ENCODE assay signal across 8 mouse cellular contexts in genomic region chr16:84834344-84834743, GRCm38 (mm10). TPM values are rescaled to one million over a fixed set of nuclear protein-coding genes. Genes with fewer than 3 reads are reported as not detected.
DNase-seq lines count a peak whose midpoint lies in the region; ATAC-seq and TF ChIP-seq lines count a peak whose summit lies in the region.

No protein-coding gene starts in this region.

- ATAC-seq in limb, embryonic 14.5 days (ENCODE audit: low FRiP score, low read depth): no peak; the same call in 1 of the 2 replicates
- no peak for ATAC-seq in stomach, embryonic 15.5 days (ENCODE audit: insufficient read depth, low FRiP score, low read depth)

- H3K27ac ChIP-seq in testis, adult 2 months (ENCODE audit: control insufficient read depth, insufficient read depth, low read depth, low read length): peak overlapping the region; percentile 93
- H3K27ac ChIP-seq in limb, embryonic 14.5 days (replicated peaks; ENCODE audit: low read depth, low read length): peak overlapping the region; percentile 99
- peak overlapping the region; percentile 99 for H3K27ac ChIP-seq in stomach, embryonic 15.5 days

- no peak for TF ChIP-seq POLR2A in testis, adult 2 months (IDR thresholded peaks at IDR 0.05; ENCODE audit: control insufficient read depth, low read depth, low read length)
- no peak for TF ChIP-seq POLR2A in limb, embryonic 14.5 days (IDR thresholded peaks at IDR 0.05; ENCODE audit: borderline replicate concordance, extremely low read depth, insufficient read depth, insufficient read length)

- peak; percentile 13 for DNase-seq in embryo, embryonic 11.5 days (ENCODE audit: low read depth, low spot score)
- DNase-seq in embryo, embryonic 10 days (ENCODE audit: low spot score): no peak
- no peak for DNase-seq in testis, postnatal 10 days (ENCODE audit: low spot score)
- peak; percentile 10 for DNase-seq in limb, embryonic 14.5 days (ENCODE audit: low spot score)
- DNase-seq in B cell, adult 2 months: no peak
- no peak for DNase-seq in right cerebral cortex, postnatal 4 days

- H3K4me3 ChIP-seq in testis, adult 2 months (ENCODE audit: control insufficient read depth, low read depth, low read length): peak overlapping the region; percentile 96
- peak overlapping the region; percentile 96 for H3K4me3 ChIP-seq in limb, embryonic 14.5 days (replicated peaks; ENCODE audit: low read length)
- peak overlapping the region; percentile 98 for H3K4me3 ChIP-seq in stomach, embryonic 15.5 days (replicated peaks)

- H3K27me3 ChIP-seq in testis, adult 2 months (ENCODE audit: control insufficient read depth, insufficient read depth, low read length): no peaks in the 10 kb centered on the region
- H3K27me3 ChIP-seq in limb, embryonic 14.5 days (ENCODE audit: control insufficient read depth, insufficient read depth, low read length): no peaks in the 10 kb centered on the region
- H3K27me3 ChIP-seq in stomach, embryonic 15.5 days (replicated peaks): no peaks in the 10 kb centered on the region

- peak overlapping the region; percentile 99 for H3K9ac ChIP-seq in limb, embryonic 14.5 days (ENCODE audit: low read depth, low read length, severe bottlenecking)
- H3K9ac ChIP-seq in stomach, embryonic 15.5 days: peak overlapping the region; percentile 99

- peak overlapping the region; percentile 68 for H3K4me2 ChIP-seq in limb, embryonic 14.5 days (replicated peaks; ENCODE audit: low read depth, low read length, severe bottlenecking)
- H3K4me2 ChIP-seq in stomach, embryonic 15.5 days: peak overlapping the region; percentile 75

- 0 out of 2 replicates have a peak, but pooled peaks have one; percentile 4 for TF ChIP-seq CTCF in testis, adult 2 months (IDR thresholded peaks at IDR 0.05; ENCODE audit: control insufficient read depth, insufficient read depth, insufficient replicate concordance, low read depth, low read length)

- no peaks in the 10 kb centered on the region; the same call in 1 of the 2 replicates for H3K36me3 ChIP-seq in testis, adult 2 months (ENCODE audit: control insufficient read depth, insufficient read depth, low read length)
- peaks cover 35% of the 10 kb centered on the region for H3K36me3 ChIP-seq in limb, embryonic 14.5 days (ENCODE audit: control insufficient read depth, insufficient read depth, low read length)
- peaks cover 22% of the 10 kb centered on the region for H3K36me3 ChIP-seq in stomach, embryonic 15.5 days

- WGBS in limb, embryonic 14.5 days: 3% methylated on average over 22 of the region's 22 CpGs
- WGBS in stomach, embryonic 15.5 days: 1% methylated on average over 22 of the region's 22 CpGs

- H3K4me1 ChIP-seq in testis, adult 2 months (ENCODE audit: control insufficient read depth, insufficient read depth, low read length): peaks cover 11% of the 10 kb centered on the region
- H3K4me1 ChIP-seq in limb, embryonic 14.5 days (ENCODE audit: control insufficient read depth, insufficient read depth, low read length): peaks cover 4% of the 10 kb centered on the region; the same call in 1 of the 2 replicates
- peaks cover 13% of the 10 kb centered on the region; the same call in 1 of the 2 replicates for H3K4me1 ChIP-seq in stomach, embryonic 15.5 days

- no peaks in the 10 kb centered on the region for H3K9me3 ChIP-seq in limb, embryonic 14.5 days (ENCODE audit: control insufficient read depth, low read length)
- H3K9me3 ChIP-seq in stomach, embryonic 15.5 days: no peaks in the 10 kb centered on the region

RNA-seq across cellular contexts. Expression of gene Gabpa, which starts 0.4 kb away (rescaled TPM):
- 5.7 and 7.6 TPM in 2 replicates for polyA plus RNA-seq in testis, adult 2 months (2012; rRNA removed)
- 28.4 and 33.9 TPM in 2 replicates for polyA plus RNA-seq in limb, embryonic 14.5 days (2012; rRNA removed)
- polyA plus RNA-seq in limb, embryonic 14.5 days (2014; fragmentation: Nextera tagmentation; extraction: Ambion mirVana): 34.4 and 38.4 TPM in 2 replicates
- polyA plus RNA-seq in stomach, embryonic 15.5 days (2015; fragmentation: Nextera tagmentation; extraction: Ambion mirVana): 28.6 and 31.6 TPM in 2 replicates

RNA-seq across cellular contexts. Expression of gene Atp5j, which starts 1.1 kb away (rescaled TPM):
- polyA plus RNA-seq in testis, adult 2 months (2012; rRNA removed): 217 TPM in 2 replicates
- polyA plus RNA-seq in limb, embryonic 14.5 days (2012; rRNA removed): 287 and 329 TPM in 2 replicates
- polyA plus RNA-seq in limb, embryonic 14.5 days (2014; fragmentation: Nextera tagmentation; extraction: Ambion mirVana): 842 and 879 TPM in 2 replicates
- 899 and 940 TPM in 2 replicates for polyA plus RNA-seq in stomach, embryonic 15.5 days (2015; fragmentation: Nextera tagmentation; extraction: Ambion mirVana)

Comparison
In these comparisons a context has a peak if more than half of its experiments do, and no peak if none do; other contexts are left out.
1. DNase-seq: peak in embryo, embryonic 11.5 days (single experiment) and limb, embryonic 14.5 days (single experiment); none in embryo, embryonic 10 days (single experiment), testis, postnatal 10 days (single experiment), B cell, adult 2 months (0 of 2) and right cerebral cortex, postnatal 4 days (single experiment).
2. Peak in every context shown above with its lines, with median percentiles within 50 percentile points of each other: H3K27ac ChIP-seq and H3K4me3 ChIP-seq.